Mouse (Mus musculus) naive thymus-derived CD4-positive, alpha-beta T cell, adult 5 months (primary cell): Measurements from ENCODE around the gene Hspb8. TPM values are rescaled to one million over a fixed set of nuclear protein-coding genes. Genes with fewer than 3 reads are reported as not detected.

Experiments
- polyA plus RNA-seq: library from polyadenylated mRNA; unstranded; fragments of 100-300 nt; shearing (Covaris generic); gene quantifications from one replicate; pipeline ENCODE4 v1.2.1, GENCODE M21; 2017

Gene Hspb8
- polyA plus RNA-seq: not detected

DNA sequence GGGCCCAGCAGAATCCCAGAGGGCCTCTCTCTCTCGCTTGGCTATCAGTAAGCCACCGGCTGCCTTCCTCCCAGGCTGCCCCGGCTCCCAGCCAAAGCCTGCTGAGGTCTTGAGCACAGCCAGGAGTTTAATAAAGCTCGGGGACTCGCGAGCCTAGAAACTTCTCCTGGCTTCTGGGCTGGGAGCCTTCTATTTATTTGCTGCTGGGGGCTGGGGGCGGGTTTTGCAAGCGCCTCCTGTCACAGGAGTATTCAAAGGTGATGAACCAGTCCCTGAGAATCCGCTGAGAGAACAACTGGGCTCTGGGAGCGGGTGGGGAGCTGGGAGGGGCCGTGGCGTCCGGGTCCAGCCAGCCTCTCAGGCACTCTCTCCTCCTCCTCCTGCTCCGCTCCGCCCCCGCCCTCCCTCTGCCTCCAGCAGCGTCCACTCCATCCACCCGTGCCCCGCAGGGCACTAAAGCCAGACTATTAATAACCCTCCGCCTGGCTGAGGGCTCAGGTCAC lies at the start of gene Hspb8:
Gene Hspb8 (minus strand): TSS at position 166 of the 503 bp plus-strand sequence.

Other genes with a start within 250 kb of the Hspb8 start
- gene Ccdc60, start 133.9 kb downstream of the Hspb8 start, polyA plus RNA-seq: not detected
- 0.07 TPM for gene Srrm4, start 169.0 kb upstream of the Hspb8 start, polyA plus RNA-seq